Comparison of ENCODE assay signal across 11 mouse cellular contexts in genomic region chr19:47052927-47053326, GRCm38 (mm10).
"Had no signal": no experiment of that assay in that cellular context is flagged by ENCODE, and none has a peak within 500 bp of the region (broad histone marks: within the 10 kb centered on the region; RNA-seq: fewer than 3 reads in every experiment).

No protein-coding gene starts in this region.

- H3K9me3 ChIP-seq: limb, embryonic 13.5 days; liver, embryonic 13.5 days; midbrain, embryonic 13.5 days had no signal

- H3K27ac ChIP-seq: layer of hippocampus, adult 2 months; limb, embryonic 13.5 days; liver, embryonic 13.5 days; midbrain, embryonic 13.5 days had no signal

- H3K4me2 ChIP-seq: limb, embryonic 13.5 days; liver, embryonic 13.5 days; midbrain, embryonic 13.5 days had no signal

- H3K36me3 ChIP-seq: limb, embryonic 13.5 days had no signal

- H3K27me3 ChIP-seq: limb, embryonic 13.5 days; midbrain, embryonic 13.5 days had no signal

- H3K4me3 ChIP-seq: layer of hippocampus, adult 2 months; limb, embryonic 13.5 days; liver, embryonic 13.5 days; midbrain, embryonic 13.5 days had no signal

- ATAC-seq: lung, postnatal 0 days; midbrain, embryonic 13.5 days had no signal

- DNase-seq: left cerebral cortex, postnatal 4 days; liver, embryonic 13.5 days; lung, adult 18-20 months; lung, postnatal 36 days; right cerebral cortex, postnatal 14 days; thymus, adult 18-20 months; thymus, postnatal 14 days had no signal

- H3K9ac ChIP-seq: limb, embryonic 13.5 days; liver, embryonic 13.5 days; midbrain, embryonic 13.5 days had no signal
